Mouse (Mus musculus) ES-E14 (cell line): ENCODE results near the gene Gpr21. TPM values are rescaled to one million over a fixed set of nuclear protein-coding genes. Genes with fewer than 3 reads are reported as not detected.
"Not testable (repeated sequence)": the region's sequence is repeated elsewhere in the genome, so short reads cannot be mapped to it uniquely, and the experiment has no call there.

Experiments
- DNase-seq: peaks from one replicate; pipeline ENCODE4 v3.0.0-alpha.2; 2013; ENCODE audit warnings: low read depth, low spot score
- H3K27ac ChIP-seq: 2 replicates; pipeline ENCODE4 v1.5.1; 2012; ENCODE audit warnings: low read depth, mild to moderate bottlenecking, low read length, moderate library complexity, mixed read lengths; ENCODE audit not compliant: poor library complexity, insufficient read depth, severe bottlenecking
- H3K36me3 ChIP-seq: 2 replicates; pipeline ENCODE4 v1.6.1; 2012; ENCODE audit warnings: mild to moderate bottlenecking, low read length, moderate library complexity, mixed read lengths; ENCODE audit not compliant: control insufficient read depth, poor library complexity, insufficient read depth, severe bottlenecking
- H3K4me1 ChIP-seq, 2 experiments: fragments of 150-350 bp in 1 of 2; sonication (generic) in 1 of 2; 2 replicates each; pipeline ENCODE4 v1.6.1; 2012; ENCODE audit warnings: low read length in 2 of 2, mild to moderate bottlenecking in 1 of 2, mixed read lengths in 1 of 2; ENCODE audit not compliant: control insufficient read depth in 2 of 2, insufficient read depth in 2 of 2, poor library complexity in 1 of 2
- H3K4me3 ChIP-seq, 2 experiments: fragments of 150-350 bp in 1 of 2; sonication (generic) in 1 of 2; 2 replicates each; pipeline ENCODE4 v1.5.1; 2012; ENCODE audit warnings: low read length in 2 of 2, low read depth in 1 of 2, mild to moderate bottlenecking in 1 of 2, mixed read lengths in 1 of 2; ENCODE audit not compliant: insufficient read depth in 1 of 2, poor library complexity in 1 of 2, severe bottlenecking in 1 of 2
- H3K9ac ChIP-seq: 2 replicates; pipeline ENCODE4 v1.6.1; 2012; ENCODE audit warnings: low read depth, mild to moderate bottlenecking, low read length, mixed read lengths; ENCODE audit not compliant: poor library complexity, insufficient read depth, severe bottlenecking
- H3K9me3 ChIP-seq: fragments of 150-350 bp; sonication (generic); 2 replicates; pipeline ENCODE4 v1.6.1; 2012; ENCODE audit warnings: low read depth, mild to moderate bottlenecking, low read length; ENCODE audit not compliant: control insufficient read depth, insufficient read depth
- CHD2 ChIP-seq: IDR thresholded peaks from 2 replicates; pipeline ENCODE4 v1.6.1; 2014; ENCODE audit warnings: mild to moderate bottlenecking, low read depth, low read length, inconsistent platforms
- HCFC1 ChIP-seq: IDR thresholded peaks from 2 replicates; pipeline ENCODE4 v1.6.1; 2012; ENCODE audit warnings: low read length, inconsistent platforms, borderline replicate concordance; ENCODE audit not compliant: insufficient read depth
- MAFK ChIP-seq: IDR thresholded peaks from 2 replicates; pipeline ENCODE4 v1.6.1; 2014; ENCODE audit warnings: mild to moderate bottlenecking, low read depth, low read length, inconsistent platforms; ENCODE audit not compliant: insufficient read depth
- ZC3H11A ChIP-seq: IDR thresholded peaks from 2 replicates; pipeline ENCODE4 v1.6.1; 2012; ENCODE audit warnings: low read depth, mild to moderate bottlenecking, inconsistent platforms, low read length, borderline replicate concordance
- ZNF384 ChIP-seq: IDR thresholded peaks from 2 replicates; pipeline ENCODE4 v1.6.1; 2012; ENCODE audit warnings: low read depth, low read length, inconsistent platforms
- in situ Hi-C, 2 experiments: fragments of 600-800 bp; cut with MboI; formaldehyde crosslinking; loops; one replicate each; pipeline ENCODE4 v1.15.1; 2025; ENCODE audit warnings: low sequenced_read_pairs in 2 of 2, inconsistent platforms in 1 of 2; ENCODE audit not compliant: unreplicated experiment in 2 of 2
- total RNA-seq: library from RNA; depleted of rRNA; stranded (reverse); fragments of 300-350 nt; gene quantifications from 2 replicates; pipeline ENCODE4 v1.2.3, GENCODE M21; 2012

Gpr21 gene
- total RNA-seq, 1 experiment = 1.7 TPM

- Histone ChIP-seq H3K27ac (no peak overlapping the region), H3K36me3 (peaks cover 7% of the 10 kb centered on the region), H3K9me3 (no peaks in the 10 kb centered on the region), H3K9ac (no peak overlapping the region), H3K4me1 (no peaks in the 10 kb centered on the region), H3K4me3 (no peak overlapping the region)
- TF ChIP-seq HCFC1 = no peak
- TF ChIP-seq ZNF384 = no peak
- no peak for TF ChIP-seq CHD2
- TF ChIP-seq ZC3H11A = no peak
- no peak for TF ChIP-seq MAFK
- no peak for DNase-seq
- in situ Hi-C loops = no loop called here
Observed at GRCm38 (mm10) chr2:37486408-37486807, 29.7 kb upstream of the Gpr21 start.

- in situ Hi-C loops = no loop called here
- H3K36me3 ChIP-seq = peaks cover 6% of the 10 kb centered on the region
- DNase-seq = no peak
- no peaks in the 10 kb centered on the region for H3K4me1 ChIP-seq
- no peak overlapping the region for H3K4me3 ChIP-seq
- H3K9me3 ChIP-seq = no peaks in the 10 kb centered on the region
- H3K9ac ChIP-seq = no peak overlapping the region
- no peak overlapping the region for H3K27ac ChIP-seq
- TF ChIP-seq MAFK = no peak
- no peak for TF ChIP-seq CHD2
- TF ChIP-seq ZC3H11A = no peak
Observed at GRCm38 (mm10) chr2:37488956-37489355, 27.2 kb upstream of the Gpr21 start.

- in situ Hi-C loops = no loop called here
- Histone ChIP-seq H3K27ac (no peak overlapping the region), H3K4me3 (no peak overlapping the region), H3K36me3 (peaks cover 2% of the 10 kb centered on the region), H3K9ac (no peak overlapping the region), H3K9me3 (no peaks in the 10 kb centered on the region), H3K4me1 (no peaks in the 10 kb centered on the region)
- DNase-seq = no peak
- no peak for TF ChIP-seq MAFK
- no peak for TF ChIP-seq HCFC1
- no peak for TF ChIP-seq CHD2
- TF ChIP-seq ZNF384 = no peak
Observed at GRCm38 (mm10) chr2:37497321-37497720, 18.8 kb upstream of the Gpr21 start.

GRCm38 (mm10) chr2:37505856-37506255, 10.3 kb upstream of the Gpr21 start:
- H3K36me3 ChIP-seq, H3K9me3 ChIP-seq, H3K4me3 ChIP-seq, in situ Hi-C loops, H3K9ac ChIP-seq, H3K4me1 ChIP-seq, DNase-seq, H3K27ac ChIP-seq: not testable (repeated sequence)

GRCm38 (mm10) chr2:37511134-37511901, 4.8 kb upstream of the Gpr21 start:
- in situ Hi-C loops = no loop called here
- H3K36me3 ChIP-seq = no peaks in the 10 kb centered on the region; the same call in none of the 2 replicates
- H3K4me3 ChIP-seq = no peak overlapping the region
- TF ChIP-seq HCFC1 (no peak), MAFK (no peak), ZC3H11A (no peak), ZNF384 (no peak), CHD2 (no peak)
- no peaks in the 10 kb centered on the region for H3K9me3 ChIP-seq
- no peak overlapping the region for H3K9ac ChIP-seq
- peaks cover 0 to 2% of the 10 kb centered on the region in 2 experiments; a peak in 2 of 4 replicates for H3K4me1 ChIP-seq
- no peak overlapping the region for H3K27ac ChIP-seq
- DNase-seq = no peak
